Mouse (Mus musculus): Measurements from ENCODE around the gene Scp2.

Scp2 gene

GRCm38 (mm10) chr4:108060774-108061173 is 84.0 kb downstream of the Scp2 start:
- DNase-seq (ENCODE audit: low spot score in 2 of 2), result no peak

- no peak for DNase-seq (ENCODE audit: low spot score in 2 of 2)
These were observed 85.0 kb downstream of the Scp2 start for GRCm38 (mm10) chr4:108059601-108060379.

GRCm38 (mm10) chr4:108058166-108058565 is 86.6 kb downstream of the Scp2 start:
- DNase-seq (ENCODE audit: low spot score in 2 of 2), result no peak

- no peak for DNase-seq (ENCODE audit: low spot score in 2 of 2)
These were observed 87.6 kb downstream of the Scp2 start for GRCm38 (mm10) chr4:108057247-108057646.

GRCm38 (mm10) chr4:108055873-108056272 is 88.9 kb downstream of the Scp2 start:
- DNase-seq (ENCODE audit: low spot score in 2 of 2), result no peak

- no peak for DNase-seq (ENCODE audit: low spot score in 2 of 2)
These were observed 92.1 kb downstream of the Scp2 start for GRCm38 (mm10) chr4:108052673-108053072.

- DNase-seq (ENCODE audit: low spot score in 2 of 2), result no peak
These were observed 93.0 kb downstream of the Scp2 start for GRCm38 (mm10) chr4:108051687-108052274.

GRCm38 (mm10) chr4:108046136-108046535 is 98.7 kb downstream of the Scp2 start:
- no peak for DNase-seq (ENCODE audit: low spot score in 2 of 2)

GRCm38 (mm10) chr4:108045136-108046107 is 99.4 kb downstream of the Scp2 start:
- no peak for DNase-seq (ENCODE audit: low spot score in 2 of 2)

GRCm38 (mm10) chr4:108037027-108037426 is 107.8 kb downstream of the Scp2 start:
- no peak for DNase-seq (ENCODE audit: low spot score in 2 of 2)

- DNase-seq (ENCODE audit: low spot score in 2 of 2), result no peak
These were observed 111.6 kb downstream of the Scp2 start for GRCm38 (mm10) chr4:108033041-108033764.

GRCm38 (mm10) chr4:108032352-108032849 is 112.4 kb downstream of the Scp2 start:
- no peak for DNase-seq (ENCODE audit: low spot score in 2 of 2)

GRCm38 (mm10) chr4:108031502-108032351 is 113.1 kb downstream of the Scp2 start:
- no peak for DNase-seq (ENCODE audit: low spot score in 2 of 2)

GRCm38 (mm10) chr4:108030888-108031501 is 113.8 kb downstream of the Scp2 start:
- DNase-seq (ENCODE audit: low spot score in 2 of 2), result peak; percentile 26 to 35

GRCm38 (mm10) chr4:108026193-108026592 is 118.6 kb downstream of the Scp2 start:
- no peak for DNase-seq (ENCODE audit: low spot score in 2 of 2)

GRCm38 (mm10) chr4:108025269-108025668 is 119.5 kb downstream of the Scp2 start:
- no peak for DNase-seq (ENCODE audit: low spot score in 2 of 2)

- DNase-seq (ENCODE audit: low spot score in 2 of 2), result no peak
These were observed 120.2 kb downstream of the Scp2 start for GRCm38 (mm10) chr4:108024641-108025040.

- DNase-seq (ENCODE audit: low spot score in 2 of 2), result no peak
These were observed 121.6 kb downstream of the Scp2 start for GRCm38 (mm10) chr4:108023186-108023585.

- DNase-seq (ENCODE audit: low spot score in 2 of 2), result no peak
These were observed 124.6 kb downstream of the Scp2 start for GRCm38 (mm10) chr4:108020178-108020577.
